15 mouse cellular contexts compared by ENCODE assay signal in the genomic region with DNA sequence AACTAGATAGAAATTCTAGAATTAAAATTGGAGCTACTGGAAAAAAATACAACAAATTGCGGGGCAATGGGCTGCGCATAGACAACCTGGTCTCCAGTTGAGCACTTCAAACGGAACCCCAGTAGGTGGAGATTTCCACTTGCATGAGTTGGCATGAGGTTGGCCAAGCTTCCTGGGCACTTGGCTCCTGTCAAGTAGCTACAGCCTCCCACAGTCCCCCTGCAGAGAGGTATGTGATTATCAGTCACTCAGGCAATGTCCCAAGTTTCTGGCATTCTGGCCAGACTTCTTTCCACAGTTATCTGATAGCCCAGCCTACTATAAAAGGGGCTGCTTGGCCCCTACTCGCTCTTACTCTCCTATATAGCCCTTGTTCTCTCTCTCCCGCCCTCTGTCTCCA.
"Had no signal": no experiment of that assay in that cellular context is flagged by ENCODE, and none has a peak within 500 bp of the region (broad histone marks: within the 10 kb centered on the region; RNA-seq: fewer than 3 reads in every experiment).

No protein-coding gene starts in this region.

- H3K4me3 ChIP-seq: lung, embryonic 15.5 days; megakaryocyte, embryonic 14.5 days; midbrain, embryonic 13.5 days; midbrain, embryonic 15.5 days; neural tube, embryonic 12.5 days had no signal

- H3K27ac ChIP-seq: lung, embryonic 15.5 days; macrophage; midbrain, embryonic 13.5 days; midbrain, embryonic 15.5 days; neural tube, embryonic 12.5 days had no signal

- H3K4me1 ChIP-seq: lung, embryonic 15.5 days; megakaryocyte, embryonic 14.5 days; midbrain, embryonic 13.5 days; midbrain, embryonic 15.5 days; neural tube, embryonic 12.5 days had no signal

- DNase-seq: lung, adult 2 months; lung, postnatal 14 days; lung, postnatal 36 days; right cerebral cortex, postnatal 25 days; right cerebral cortex, postnatal 4 days; spleen, adult 18-20 months; thymus, adult 18-20 months; thymus, postnatal 14 days; thymus, postnatal 36 days had no signal

- H3K27me3 ChIP-seq: lung, embryonic 15.5 days; megakaryocyte, embryonic 14.5 days; midbrain, embryonic 13.5 days; midbrain, embryonic 15.5 days; neural tube, embryonic 12.5 days had no signal
